In genomic region chr10:93255294-93255693, GRCm38 (mm10) we compare ENCODE assay signal across 9 mouse cellular contexts. TPM values are rescaled to one million over a fixed set of nuclear protein-coding genes. Genes with fewer than 3 reads are reported as not detected.
DNase-seq lines count a peak whose midpoint lies in the region; ATAC-seq and TF ChIP-seq lines count a peak whose summit lies in the region.
"Had no signal": no experiment of that assay in that cellular context is flagged by ENCODE, and none has a peak within 500 bp of the region (broad histone marks: within the 10 kb centered on the region; RNA-seq: fewer than 3 reads in every experiment).

No protein-coding gene starts in this region.

- H3K27me3 ChIP-seq in heart, embryonic 14.5 days (ENCODE audit: control insufficient read depth, insufficient read depth, low read length) = no peaks in the 10 kb centered on the region
- H3K27me3 ChIP-seq in limb, embryonic 15.5 days = no peaks in the 10 kb centered on the region
- H3K27me3 ChIP-seq in intestine, embryonic 16.5 days (replicated peaks; ENCODE audit: control insufficient read depth, insufficient read depth, low read length) = no peaks in the 10 kb centered on the region

- no peak overlapping the region for H3K4me3 ChIP-seq in heart, embryonic 14.5 days (ENCODE audit: control insufficient read depth in 1 of 2, insufficient read depth in 1 of 2, low read depth in 1 of 2, low read length in 2 of 2)
- H3K4me3 ChIP-seq in embryonic fibroblast, embryonic 13.5 days (ENCODE audit: insufficient read depth, low read length) = no peak overlapping the region
- H3K4me3 ChIP-seq in limb, embryonic 15.5 days = no peak overlapping the region
- H3K4me3 ChIP-seq in intestine, embryonic 16.5 days (ENCODE audit: low read length) = no peak overlapping the region

- peaks cover 18 to 30% of the 10 kb centered on the region in 2 experiments for H3K4me1 ChIP-seq in heart, embryonic 14.5 days (ENCODE audit: control insufficient read depth in 2 of 2, insufficient read depth in 2 of 2, low read length in 2 of 2)
- 0 out of 2 replicates have a peak, but pooled peaks cover 3% of the 10 kb centered on the region for H3K4me1 ChIP-seq in embryonic fibroblast, embryonic 13.5 days (ENCODE audit: control insufficient read depth, insufficient read depth, low read length)
- peaks cover 42% of the 10 kb centered on the region for H3K4me1 ChIP-seq in limb, embryonic 15.5 days
- peaks cover 10% of the 10 kb centered on the region; the same call in 1 of the 2 replicates for H3K4me1 ChIP-seq in intestine, embryonic 16.5 days (ENCODE audit: control insufficient read depth, insufficient read depth, low read length)

- H3K27ac ChIP-seq in heart, embryonic 14.5 days (replicated peaks in 1 of 2; ENCODE audit: control insufficient read depth in 1 of 2, insufficient read depth in 1 of 2, low read depth in 2 of 2, low read length in 2 of 2) = peak overlapping the region; percentile 34 to 67
- 0 out of 2 replicates have a peak overlapping the region, but pooled peaks have one; percentile 44 for H3K27ac ChIP-seq in embryonic fibroblast, embryonic 13.5 days (ENCODE audit: insufficient read depth, low read length)
- H3K27ac ChIP-seq in limb, embryonic 15.5 days = peak overlapping the region; percentile 76
- H3K27ac ChIP-seq in intestine, embryonic 16.5 days (ENCODE audit: low read length) = no peak overlapping the region

- H3K4me2 ChIP-seq in heart, embryonic 14.5 days (ENCODE audit: low read length) = no peak overlapping the region
- H3K4me2 ChIP-seq in limb, embryonic 15.5 days = 0 out of 2 replicates have a peak overlapping the region, but pooled peaks have one; percentile 1
- H3K4me2 ChIP-seq in intestine, embryonic 16.5 days (ENCODE audit: low read depth, low read length) = no peak overlapping the region

- H3K9me3 ChIP-seq in heart, embryonic 14.5 days (ENCODE audit: control insufficient read depth, low read length) = no peaks in the 10 kb centered on the region
- H3K9me3 ChIP-seq in limb, embryonic 15.5 days = no peaks in the 10 kb centered on the region
- no peaks in the 10 kb centered on the region for H3K9me3 ChIP-seq in intestine, embryonic 16.5 days (ENCODE audit: control insufficient read depth, low read length)

- intact Hi-C loops in heart, postnatal 14 days (cut with DNase I) = no loop called here

- 49% methylated on average over 13 of the region's 13 CpGs for WGBS in heart, embryonic 14.5 days
- WGBS in limb, embryonic 15.5 days = 38% methylated on average over 13 of the region's 13 CpGs
- 54% methylated on average over 13 of the region's 13 CpGs for WGBS in intestine, embryonic 16.5 days

- H3K9ac ChIP-seq in heart, embryonic 14.5 days (ENCODE audit: low read length) = peak overlapping the region; percentile 48; the same call in 1 of the 2 replicates
- no peak overlapping the region for H3K9ac ChIP-seq in limb, embryonic 15.5 days
- no peak overlapping the region for H3K9ac ChIP-seq in intestine, embryonic 16.5 days (ENCODE audit: low read depth, low read length)

- TF ChIP-seq POLR2A in embryonic fibroblast, embryonic 13.5 days (IDR thresholded peaks at IDR 0.05; ENCODE audit: low read depth, low read length) = no peak

- no peak for DNase-seq in heart, postnatal 14 days
- peak; percentile 52 for DNase-seq in brain, embryonic 18.5 days (ENCODE audit: low read depth, low spot score)
- no peak for DNase-seq in thymus, postnatal 10 days (ENCODE audit: low spot score in 2 of 2)
- no peak for DNase-seq in spleen, adult 12 weeks (ENCODE audit: low spot score)
- DNase-seq: right cerebral cortex, postnatal 14 days had no signal

- ATAC-seq in heart, embryonic 14.5 days (ENCODE audit: insufficient number of reproducible peaks, insufficient read depth, low FRiP score, low read depth) = no peak
- ATAC-seq in limb, embryonic 15.5 days (ENCODE audit: insufficient number of reproducible peaks, low FRiP score, low TSS enrichment, low read depth) = no peak
- no peak for ATAC-seq in intestine, embryonic 16.5 days

- H3K36me3 ChIP-seq in heart, embryonic 14.5 days (ENCODE audit: control insufficient read depth, insufficient read depth, low read length) = peaks cover 44% of the 10 kb centered on the region
- H3K36me3 ChIP-seq in limb, embryonic 15.5 days = peaks cover 19% of the 10 kb centered on the region; the same call in 1 of the 2 replicates
- no peaks in the 10 kb centered on the region for H3K36me3 ChIP-seq in intestine, embryonic 16.5 days (ENCODE audit: control insufficient read depth, insufficient read depth, low read length)

- TF ChIP-seq CTCF in embryonic fibroblast, embryonic 13.5 days (IDR thresholded peaks at IDR 0.05; ENCODE audit: borderline replicate concordance, insufficient read depth, low read length) = no peak

RNA-seq across cellular contexts. Expression of gene Elk3, which starts 55.6 kb away (rescaled TPM):
- polyA plus RNA-seq in heart, embryonic 14.5 days (2014; fragmentation: Nextera tagmentation; extraction: Ambion mirVana) = 42.8 and 46.5 TPM in 2 replicates
- total RNA-seq in heart, postnatal 14 days (2021) = 10 to 100 TPM; 64.1 to 67.2 TPM
- 86.5 and 103 TPM in 2 replicates for polyA plus RNA-seq in embryonic fibroblast, embryonic 13.5 days (2011; ENCODE audit: insufficient read length, low read depth, missing spikeins)
- 36.2 and 36.3 TPM in 2 replicates for polyA plus RNA-seq in limb, embryonic 15.5 days (2015; fragmentation: Nextera tagmentation; extraction: Ambion mirVana)
- polyA plus RNA-seq in intestine, embryonic 16.5 days (2015; fragmentation: Nextera tagmentation; extraction: Ambion mirVana) = 14.6 and 18.0 TPM in 2 replicates
